Mouse (Mus musculus): ENCODE measurements around the gene Cdpf1.

GRCm38 (mm10) chr15:85791449-85791848 is 20.0 kb downstream of the Cdpf1 start:
- TF ChIP-seq CTCF (conservative IDR thresholded peaks at IDR 0.05; ENCODE audit: low read length) (no peak), POU5F1 (IDR thresholded peaks at IDR 0.05; ENCODE audit: borderline replicate concordance, low read length) (no peak), NANOG (IDR thresholded peaks at IDR 0.05; ENCODE audit: borderline replicate concordance, low read length) (no peak)

Data from E14TG2a.4 (cell line).